Comparison of ENCODE assay signal across 23 mouse cellular contexts in genomic region chr5:51497910-51498517, GRCm38 (mm10).
DNase-seq lines count a peak whose midpoint lies in the region; ATAC-seq and TF ChIP-seq lines count a peak whose summit lies in the region.
"Had no signal": no experiment of that assay in that cellular context is flagged by ENCODE, and none has a peak within 500 bp of the region (broad histone marks: within the 10 kb centered on the region; RNA-seq: fewer than 3 reads in every experiment).

No protein-coding gene starts in this region.

- 0 out of 2 replicates have a peak, but pooled peaks have one; percentile 15 for ATAC-seq in kidney, embryonic 16.5 days (ENCODE audit: low FRiP score, low TSS enrichment)
- no peak for ATAC-seq in forebrain, embryonic 13.5 days
- ATAC-seq: CD4-positive, CD25-positive, alpha-beta regulatory T cell, adult 4 months; liver, postnatal 0 days; midbrain, embryonic 15.5 days had no signal

- H3K4me2 ChIP-seq in kidney, embryonic 16.5 days (replicated peaks; ENCODE audit: low read depth, low read length), result no peak overlapping the region
- H3K4me2 ChIP-seq in forebrain, embryonic 13.5 days, result no peak overlapping the region
- H3K4me2 ChIP-seq: embryonic facial prominence, embryonic 12.5 days; heart, embryonic 15.5 days; limb, embryonic 12.5 days; liver, embryonic 11.5 days; midbrain, embryonic 15.5 days; neural tube, embryonic 15.5 days had no signal

- no peaks in the 10 kb centered on the region for H3K36me3 ChIP-seq in kidney, embryonic 16.5 days (ENCODE audit: insufficient read depth, low read length)
- H3K36me3 ChIP-seq in thymus, adult 2 months (ENCODE audit: control insufficient read depth, insufficient read depth, low read length), result no peaks in the 10 kb centered on the region
- H3K36me3 ChIP-seq in forebrain, embryonic 13.5 days (ENCODE audit: poor library complexity, severe bottlenecking), result no peaks in the 10 kb centered on the region
- H3K36me3 ChIP-seq: embryonic facial prominence, embryonic 12.5 days; limb, embryonic 12.5 days; midbrain, embryonic 15.5 days; neural tube, embryonic 15.5 days had no signal

- no peaks in the 10 kb centered on the region for H3K27me3 ChIP-seq in cerebellum, adult 2 months (ENCODE audit: control insufficient read depth, insufficient read depth, low read length)
- H3K27me3 ChIP-seq in kidney, embryonic 16.5 days (ENCODE audit: insufficient read depth, low read length), result no peaks in the 10 kb centered on the region
- H3K27me3 ChIP-seq in thymus, adult 2 months (ENCODE audit: control insufficient read depth, insufficient read depth, low read length), result no peaks in the 10 kb centered on the region
- H3K27me3 ChIP-seq in forebrain, embryonic 13.5 days, result no peaks in the 10 kb centered on the region
- H3K27me3 ChIP-seq: embryonic facial prominence, embryonic 12.5 days; heart, embryonic 15.5 days; limb, embryonic 12.5 days; midbrain, embryonic 15.5 days; neural tube, embryonic 15.5 days had no signal

- no peak for TF ChIP-seq CTCF in cerebellum, adult 2 months (IDR thresholded peaks at IDR 0.05; ENCODE audit: borderline replicate concordance, insufficient read depth, low read depth, low read length)
- TF ChIP-seq CTCF in thymus, adult 2 months (IDR thresholded peaks at IDR 0.05; ENCODE audit: borderline replicate concordance, control insufficient read depth, extremely low read depth, insufficient read depth, low read length, poor library complexity), result no peak

- 29% methylated on average over 9 of the region's 9 CpGs for WGBS in cerebellum, adult 2 months
- 37% methylated on average over 9 of the region's 9 CpGs for WGBS in kidney, embryonic 16.5 days
- 66% methylated on average over 9 of the region's 9 CpGs for WGBS in thymus, adult 2 months
- WGBS in forebrain, embryonic 13.5 days, result 82% methylated on average over 9 of the region's 9 CpGs

- H3K27ac ChIP-seq in cerebellum, adult 2 months (ENCODE audit: insufficient read depth, low read length), result no peak overlapping the region
- H3K27ac ChIP-seq in kidney, embryonic 16.5 days (ENCODE audit: low read length), result no peak overlapping the region
- no peak overlapping the region for H3K27ac ChIP-seq in thymus, adult 2 months (ENCODE audit: control insufficient read depth, insufficient read depth, low read length)
- H3K27ac ChIP-seq in forebrain, embryonic 13.5 days, result no peak overlapping the region
- H3K27ac ChIP-seq: embryonic facial prominence, embryonic 12.5 days; heart, embryonic 15.5 days; limb, embryonic 12.5 days; midbrain, embryonic 15.5 days; neural tube, embryonic 15.5 days had no signal

- no peaks in the 10 kb centered on the region for H3K9me3 ChIP-seq in kidney, embryonic 16.5 days (ENCODE audit: low read length)
- no peaks in the 10 kb centered on the region for H3K9me3 ChIP-seq in forebrain, embryonic 13.5 days (replicated peaks)
- H3K9me3 ChIP-seq: embryonic facial prominence, embryonic 12.5 days; heart, embryonic 15.5 days; limb, embryonic 12.5 days; midbrain, embryonic 15.5 days; neural tube, embryonic 15.5 days had no signal

- peak; percentile 12 to 37 for DNase-seq in cerebellum, adult 2 months
- no peak for DNase-seq in cerebellum, adult 8-10 months
- no peak for DNase-seq in kidney, postnatal 14 days
- peak; percentile 13 for DNase-seq in brain, adult 2 months (ENCODE audit: low read depth, low spot score)
- DNase-seq in embryo, embryonic 11 days, result peak; percentile 38
- DNase-seq in thymus, adult 2 months, result no peak
- DNase-seq: adrenal gland, postnatal 36 days; heart, postnatal 36 days; kidney, adult 2 months; kidney, postnatal 10 days; liver, postnatal 0 days; lung, postnatal 14 days; thymus, adult 18-20 months had no signal

- no peak for TF ChIP-seq POLR2A in cerebellum, adult 2 months (IDR thresholded peaks at IDR 0.05; ENCODE audit: borderline replicate concordance, insufficient read depth, low read length)
- no peak for TF ChIP-seq POLR2A in thymus, adult 2 months (IDR thresholded peaks at IDR 0.05; ENCODE audit: control insufficient read depth, extremely low read depth, insufficient read depth, low read length, poor library complexity)

- H3K4me3 ChIP-seq in cerebellum, adult 2 months (replicated peaks; ENCODE audit: insufficient read depth, low read depth, low read length), result no peak overlapping the region
- no peak overlapping the region for H3K4me3 ChIP-seq in kidney, embryonic 16.5 days (ENCODE audit: low read length)
- no peak overlapping the region for H3K4me3 ChIP-seq in thymus, adult 2 months (ENCODE audit: control insufficient read depth, insufficient read depth, low read length)
- H3K4me3 ChIP-seq in forebrain, embryonic 13.5 days, result no peak overlapping the region
- H3K4me3 ChIP-seq: embryonic facial prominence, embryonic 12.5 days; heart, embryonic 15.5 days; limb, embryonic 12.5 days; midbrain, embryonic 15.5 days; myocyte; neural tube, embryonic 15.5 days had no signal

- no peaks in the 10 kb centered on the region for H3K4me1 ChIP-seq in cerebellum, adult 2 months (ENCODE audit: control insufficient read depth, insufficient read depth, low read length)
- no peaks in the 10 kb centered on the region for H3K4me1 ChIP-seq in kidney, embryonic 16.5 days (ENCODE audit: insufficient read depth, low read length)
- no peaks in the 10 kb centered on the region for H3K4me1 ChIP-seq in thymus, adult 2 months (replicated peaks; ENCODE audit: control insufficient read depth, insufficient read depth, low read length)
- H3K4me1 ChIP-seq in forebrain, embryonic 13.5 days, result peaks cover 9% of the 10 kb centered on the region
- H3K4me1 ChIP-seq: limb, embryonic 12.5 days; midbrain, embryonic 15.5 days had no signal

- no peak overlapping the region for H3K9ac ChIP-seq in kidney, embryonic 16.5 days (replicated peaks; ENCODE audit: low read length)
- H3K9ac ChIP-seq in forebrain, embryonic 13.5 days, result no peak overlapping the region
- H3K9ac ChIP-seq: embryonic facial prominence, embryonic 12.5 days; heart, embryonic 15.5 days; limb, embryonic 12.5 days; liver, postnatal 0 days; midbrain, embryonic 15.5 days; neural tube, embryonic 15.5 days had no signal

Comparison
In these comparisons a context has a peak if more than half of its experiments do, and no peak if none do; other contexts are left out.
1. DNase-seq: peak in cerebellum, adult 2 months (2 of 2), brain, adult 2 months (single experiment) and embryo, embryonic 11 days (single experiment); none in cerebellum, adult 8-10 months (single experiment), kidney, postnatal 14 days (single experiment) and thymus, adult 2 months (single experiment).